In genomic region chr15:81663281-81663680, GRCm38 (mm10) we compare ENCODE assay signal across 8 mouse cellular contexts. TPM values are rescaled to one million over a fixed set of nuclear protein-coding genes. Genes with fewer than 3 reads are reported as not detected.
DNase-seq lines count a peak whose midpoint lies in the region; ATAC-seq and TF ChIP-seq lines count a peak whose summit lies in the region.

No protein-coding gene starts in this region.

- H3K27ac ChIP-seq in heart, adult 2 months, result no peak overlapping the region
- H3K27ac ChIP-seq in forebrain, postnatal 0 days (ENCODE audit: low read depth, low read length), result no peak overlapping the region
- no peak overlapping the region for H3K27ac ChIP-seq in macrophage

- WGBS in heart, adult 2 months, result 59% methylated on average over 10 of the region's 10 CpGs
- 69% methylated on average over 10 of the region's 10 CpGs for WGBS in forebrain, postnatal 0 days
- 89% methylated on average over 8 of the region's 10 CpGs for WGBS in macrophage (ENCODE audit: missing documents)

- H3K4me2 ChIP-seq in forebrain, postnatal 0 days (ENCODE audit: low read depth), result peak overlapping the region; percentile 65

- intact Hi-C loops in heart, adult 2 months (cut with DNase I), result loop anchor here (5.0 kb wide), 1 partner anchor 196 kb away; the partner anchor contains the start of gene Rbx1
- intact Hi-C loops in heart, postnatal 25 days (cut with DNase I), result no loop called here
- intact Hi-C loops in left cerebral cortex, postnatal 14 days (cut with DNase I), result no loop called here

- H3K4me3 ChIP-seq in heart, adult 2 months, result peak overlapping the region; percentile 83
- H3K4me3 ChIP-seq in E14TG2a.4 (replicated peaks; ENCODE audit: low read length) (peak overlapping the region; percentile 98), macrophage (ENCODE audit: inconsistent target) (peak overlapping the region; percentile 99; the same call in 1 of the 2 replicates)
- H3K4me3 ChIP-seq in forebrain, postnatal 0 days (ENCODE audit: low read depth, low read length), result peak overlapping the region; percentile 71

- no peaks in the 10 kb centered on the region for H3K36me3 ChIP-seq in heart, adult 2 months (ENCODE audit: control insufficient read depth, insufficient read depth, low read length)
- H3K36me3 ChIP-seq in E14TG2a.4 (ENCODE audit: insufficient read depth, low read length) (peaks cover 16% of the 10 kb centered on the region), macrophage (ENCODE audit: inconsistent target) (peaks cover 8% of the 10 kb centered on the region)
- peaks cover 13% of the 10 kb centered on the region for H3K36me3 ChIP-seq in forebrain, postnatal 0 days (ENCODE audit: insufficient read depth)

- no peak for TF ChIP-seq EP300 in heart, adult 2 months (IDR thresholded peaks at IDR 0.05; ENCODE audit: insufficient read depth, low read depth, low read length)

- no peak overlapping the region for H3K9ac ChIP-seq in heart, adult 2 months (ENCODE audit: low read depth, low read length)
- H3K9ac ChIP-seq in forebrain, postnatal 0 days, result no peak overlapping the region

- H3K4me1 ChIP-seq in heart, adult 2 months (ENCODE audit: control insufficient read depth, insufficient read depth, low read length), result peaks cover 3% of the 10 kb centered on the region; the same call in 1 of the 2 replicates
- peaks cover 58% of the 10 kb centered on the region for H3K4me1 ChIP-seq in E14TG2a.4 (replicated peaks; ENCODE audit: low read depth, low read length)
- H3K4me1 ChIP-seq in forebrain, postnatal 0 days (ENCODE audit: insufficient read depth), result 0 out of 2 replicates have a peak, but pooled peaks cover 6% of the 10 kb centered on the region

- H3K27me3 ChIP-seq in heart, adult 2 months (ENCODE audit: control insufficient read depth, insufficient read depth, low read length), result no peaks in the 10 kb centered on the region
- no peaks in the 10 kb centered on the region for H3K27me3 ChIP-seq in E14TG2a.4 (ENCODE audit: insufficient read depth, low read length)
- H3K27me3 ChIP-seq in forebrain, postnatal 0 days (ENCODE audit: insufficient read depth, low read length), result no peaks in the 10 kb centered on the region

- DNase-seq in heart, adult 2 months, result no peak
- no peak for DNase-seq in heart, postnatal 25 days (ENCODE audit: low spot score)
- DNase-seq in forebrain, postnatal 0 days, result no peak
- DNase-seq in left cerebral cortex, postnatal 14 days (ENCODE audit: low spot score in 2 of 2), result no peak
- no peak for DNase-seq in left cerebral cortex, adult 11 months (ENCODE audit: low spot score)
- no peak for DNase-seq in embryo, embryonic 11 days

- H3K9me3 ChIP-seq in E14TG2a.4 (ENCODE audit: low read length), result no peaks in the 10 kb centered on the region
- no peaks in the 10 kb centered on the region for H3K9me3 ChIP-seq in forebrain, postnatal 0 days (ENCODE audit: low read length)

- no peak for TF ChIP-seq CTCF in heart, adult 2 months (IDR thresholded peaks at IDR 0.05)
- no peak for TF ChIP-seq CTCF in E14TG2a.4 (conservative IDR thresholded peaks at IDR 0.05; ENCODE audit: low read length)
- no peak for TF ChIP-seq CTCF in forebrain, postnatal 0 days (IDR thresholded peaks at IDR 0.05; ENCODE audit: low read depth)

- no peak for TF ChIP-seq POLR2A in heart, adult 2 months (IDR thresholded peaks at IDR 0.05; ENCODE audit: insufficient read depth, low read depth, low read length)

- H3K79me2 ChIP-seq in heart, adult 2 months (replicated peaks; ENCODE audit: control insufficient read depth, insufficient read depth, low read length), result no peaks in the 10 kb centered on the region
- peaks cover 23% of the 10 kb centered on the region for H3K79me2 ChIP-seq in macrophage (ENCODE audit: inconsistent target)

- ATAC-seq in forebrain, postnatal 0 days, result no peak

RNA-seq across cellular contexts. Expression of gene L3mbtl2, which starts 0.4 kb away (rescaled TPM):
- 10 to 100 TPM; 11.1 to 12.6 TPM for total RNA-seq in heart, adult 2 months (2021)
- 7.8 and 10.4 TPM in 2 replicates for polyA plus RNA-seq in heart, adult 2 months (2012; rRNA removed)
- total RNA-seq in heart, postnatal 25 days (2021), result 10 to 100 TPM in 1 of 2 experiments, 1 to 10 TPM in 1; 9.6 to 10.8 TPM
- 28.5 and 30.9 TPM in 2 replicates for total RNA-seq in forebrain, postnatal 0 days (2014; rRNA removed)
- polyA plus RNA-seq in forebrain, postnatal 0 days (2015; fragmentation: Nextera tagmentation; extraction: Ambion mirVana), result 24.3 and 28.5 TPM in 2 replicates
- total RNA-seq in macrophage (2018; cell fraction: chromatin; rRNA removed), result 10 to 100 TPM in 17 of 26 experiments, 1 to 10 TPM in 9; 2.3 to 30.2 (median 15.7) TPM
- total RNA-seq in macrophage (2018; cell fraction: cytosol; rRNA removed), result 10 to 100 TPM in 23 of 26 experiments, 1 to 10 TPM in 3; 6.7 to 18.8 (median 14.3) TPM
- total RNA-seq in macrophage (2018; cell fraction: nucleus; rRNA removed), result 10 to 100 TPM in 14 of 26 experiments, 1 to 10 TPM in 12; 4.8 to 32.0 (median 11.3) TPM
- 10.6 to 21.0 TPM (median 11.6 TPM) in 3 replicates for polyA plus RNA-seq in macrophage (2018)
- total RNA-seq in left cerebral cortex, postnatal 14 days (2021), result 10 to 100 TPM; 34.4 to 35.5 TPM

RNA-seq across cellular contexts. Expression of gene Chadl, which starts 33.8 kb away (rescaled TPM):
- total RNA-seq in heart, adult 2 months (2021), result 1 to 10 TPM; 1.6 to 1.7 TPM
- polyA plus RNA-seq in heart, adult 2 months (2012; rRNA removed), result 1.6 and 2.8 TPM in 2 replicates
- 1 to 10 TPM; 1.3 to 1.6 TPM for total RNA-seq in heart, postnatal 25 days (2021)
- total RNA-seq in forebrain, postnatal 0 days (2014; rRNA removed), result 31.9 and 35.3 TPM in 2 replicates
- 49.2 and 52.8 TPM in 2 replicates for polyA plus RNA-seq in forebrain, postnatal 0 days (2015; fragmentation: Nextera tagmentation; extraction: Ambion mirVana)
- total RNA-seq in macrophage (2018; cell fraction: chromatin; rRNA removed), result 1 to 10 TPM in 3 of 26 experiments, under 1 TPM in 5, not detected in 18; 0.23 to 1.3 (median 0.55) TPM
- total RNA-seq in macrophage (2018; cell fraction: cytosol; rRNA removed), result under 1 TPM in 21 of 26 experiments, not detected in 5; 0.05 to 0.55 (median 0.22) TPM
- total RNA-seq in macrophage (2018; cell fraction: nucleus; rRNA removed), result 1 to 10 TPM in 1 of 26 experiments, under 1 TPM in 6, not detected in 19; 0.17 to 1.2 (median 0.52) TPM
- 0.10 to 0.51 TPM in 2 of 3 replicates, not detected in the other for polyA plus RNA-seq in macrophage (2018)
- 10 to 100 TPM; 18.8 to 23.8 TPM for total RNA-seq in left cerebral cortex, postnatal 14 days (2021)

Comparison
In these comparisons a context has a peak if more than half of its experiments do, and no peak if none do; other contexts are left out.
1. RNA of gene Chadl, which starts 33.8 kb away (total RNA-seq): 31.9 to 35.3 TPM in forebrain, postnatal 0 days and 18.8 to 23.8 TPM in left cerebral cortex, postnatal 14 days; 1.6 to 1.7 TPM in heart, adult 2 months and 1.3 to 1.6 TPM in heart, postnatal 25 days; every median in the first group is over 4 times any median in the second.
2. Peak in every context shown above with its lines, with median percentiles within 50 percentile points of each other: H3K4me3 ChIP-seq.